Mouse (Mus musculus): Measurements from ENCODE around the gene Clec2d.

GRCm38 (mm10) chr6:129212421-129213195, 32.2 kb downstream of the Clec2d start:
- no peak for TF ChIP-seq CTCF (IDR thresholded peaks at IDR 0.05; ENCODE audit: low read depth)
- TF ChIP-seq EP300 (IDR thresholded peaks at IDR 0.05; ENCODE audit: low read depth), result peak; percentile 60

Data from liver, postnatal 0 days (tissue).